Mouse (Mus musculus) ES-Bruce4 (cell line): ENCODE data around the gene Mfap2.

Experiments used
- CTCF ChIP-seq: IDR thresholded peaks from one replicate; pipeline ENCODE4 v1.8.1; 2011; ENCODE audit warnings: low read depth, low read length
- EP300 ChIP-seq: IDR thresholded peaks from 2 replicates; pipeline ENCODE4 v1.6.1; 2011; ENCODE audit warnings: low read depth, low read length; ENCODE audit not compliant: insufficient read depth
- POLR2A ChIP-seq: IDR thresholded peaks from one replicate; pipeline ENCODE4 v1.8.1; 2011; ENCODE audit warnings: low read length; ENCODE audit not compliant: insufficient read depth

DNA sequence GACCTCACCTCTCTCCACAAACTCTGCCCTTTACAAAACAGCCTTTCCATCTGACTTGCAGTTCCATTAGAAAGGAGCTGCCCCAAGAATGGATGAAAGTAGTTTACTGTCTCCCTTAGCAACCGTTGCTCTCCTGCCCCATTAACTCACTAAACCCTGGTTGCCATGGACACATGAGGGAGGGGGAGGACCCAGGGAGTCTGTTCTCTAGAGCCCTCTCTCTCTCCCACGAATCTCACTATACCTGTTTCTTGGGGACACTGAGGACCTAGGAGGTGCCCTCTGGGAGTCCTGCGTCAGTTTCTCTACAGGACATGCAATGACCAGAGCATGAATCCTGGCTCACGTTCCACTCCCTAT, 39.2 kb downstream of the Mfap2 start:
- no peak for TF ChIP-seq CTCF
- TF ChIP-seq EP300, result no peak
- no peak for TF ChIP-seq POLR2A
